14 mouse cellular contexts compared by ENCODE assay signal in genomic region chr10:80837827-80838226, GRCm38 (mm10). TPM values are rescaled to one million over a fixed set of nuclear protein-coding genes. Genes with fewer than 3 reads are reported as not detected.
DNase-seq lines count a peak whose midpoint lies in the region; ATAC-seq lines count a peak whose summit lies in the region.
"Had no signal": no experiment of that assay in that cellular context is flagged by ENCODE, and none has a peak within 500 bp of the region (broad histone marks: within the 10 kb centered on the region; RNA-seq: fewer than 3 reads in every experiment).

No protein-coding gene starts in this region.

- no peaks in the 10 kb centered on the region for H3K36me3 ChIP-seq in hindbrain, embryonic 10.5 days
- 0 out of 2 replicates have a peak, but pooled peaks cover 6% of the 10 kb centered on the region for H3K36me3 ChIP-seq in hindbrain, embryonic 14.5 days (replicated peaks; ENCODE audit: control insufficient read depth, insufficient read depth)

- WGBS in hindbrain, embryonic 10.5 days = 9% methylated on average over 2 of the region's 2 CpGs
- 23% methylated on average over 2 of the region's 2 CpGs for WGBS in hindbrain, embryonic 14.5 days

- H3K4me3 ChIP-seq in hindbrain, embryonic 10.5 days = 0 out of 2 replicates have a peak overlapping the region, but pooled peaks have one; percentile 9
- H3K4me3 ChIP-seq in hindbrain, embryonic 14.5 days (replicated peaks; ENCODE audit: low read length) = no peak overlapping the region
- H3K4me3 ChIP-seq: left cerebral cortex, adult 2 months had no signal

- peaks cover 68% of the 10 kb centered on the region for H3K4me1 ChIP-seq in hindbrain, embryonic 10.5 days (replicated peaks)
- no peaks in the 10 kb centered on the region for H3K4me1 ChIP-seq in hindbrain, embryonic 14.5 days (replicated peaks; ENCODE audit: control insufficient read depth, insufficient read depth, low read length)

- no peak for DNase-seq in hindbrain, embryonic 10.5 days (ENCODE audit: low spot score)
- no peak for DNase-seq in hindbrain, embryonic 14.5 days (ENCODE audit: low spot score)
- peak; percentile 84 for DNase-seq in cerebellum, adult 9-10 months
- peak; percentile 54 to 81 for DNase-seq in heart, adult 18-20 months
- peak; percentile 46 for DNase-seq in heart, postnatal 4 days
- DNase-seq in thymus, adult 18-20 months = no peak
- no peak for DNase-seq in left cerebral cortex, postnatal 4 days
- no peak for DNase-seq in layer of hippocampus, adult 8-10 months (ENCODE audit: low spot score in 2 of 2)
- DNase-seq: liver, postnatal 0 days; thymus, postnatal 4 days had no signal

- H3K27ac ChIP-seq in hindbrain, embryonic 10.5 days = no peak overlapping the region
- no peak overlapping the region for H3K27ac ChIP-seq in hindbrain, embryonic 14.5 days
- H3K27ac ChIP-seq: kidney, postnatal 0 days; left cerebral cortex, adult 2 months had no signal

- H3K9ac ChIP-seq in hindbrain, embryonic 14.5 days = no peak overlapping the region
- H3K9ac ChIP-seq: liver, postnatal 0 days had no signal

- peaks cover 10% of the 10 kb centered on the region; the same call in 1 of the 2 replicates for H3K9me3 ChIP-seq in hindbrain, embryonic 10.5 days
- no peaks in the 10 kb centered on the region for H3K9me3 ChIP-seq in hindbrain, embryonic 14.5 days (ENCODE audit: control insufficient read depth, low read length)

- H3K27me3 ChIP-seq in hindbrain, embryonic 10.5 days (ENCODE audit: insufficient read depth, poor library complexity, severe bottlenecking) = peaks cover 83% of the 10 kb centered on the region
- H3K27me3 ChIP-seq in hindbrain, embryonic 14.5 days (ENCODE audit: control insufficient read depth, insufficient read depth, low read length) = peaks cover 43% of the 10 kb centered on the region

- intact Hi-C loops in left cerebral cortex, postnatal 4 days (cut with DNase I) = no loop called here

- no peak overlapping the region for H3K4me2 ChIP-seq in hindbrain, embryonic 14.5 days (replicated peaks)

- no peak for ATAC-seq in hindbrain, embryonic 14.5 days (ENCODE audit: low FRiP score)
- ATAC-seq: liver, postnatal 0 days had no signal

RNA-seq across cellular contexts. Expression of gene Lingo3, which starts 6.0 kb away (rescaled TPM):
- polyA plus RNA-seq in hindbrain, embryonic 10.5 days (2016; fragmentation: Nextera tagmentation; extraction: Ambion mirVana) = 0.61 and 0.93 TPM in 2 replicates
- polyA plus RNA-seq in hindbrain, embryonic 14.5 days (2014; fragmentation: Nextera tagmentation; extraction: Ambion mirVana) = 9.9 and 14.3 TPM in 2 replicates
- 10 to 100 TPM; 13.5 to 16.6 TPM for total RNA-seq in heart, adult 18-20 months (2021)
- total RNA-seq in heart, postnatal 4 days (2021) = 1 to 10 TPM; 1.8 to 2.5 TPM
- total RNA-seq in left cerebral cortex, postnatal 4 days (2021) = 10 to 100 TPM; 21.4 to 24.6 TPM
- total RNA-seq in layer of hippocampus, adult 8-10 months (2022) = 10 to 100 TPM; 33.4 to 44.0 (median 40.3) TPM
- polyA plus RNA-seq: gonadal fat pad, adult 2 months; liver, postnatal 0 days had no signal

RNA-seq across cellular contexts. Expression of gene Oaz1, which starts 11.4 kb away (rescaled TPM):
- 2,287 and 2,328 TPM in 2 replicates for polyA plus RNA-seq in hindbrain, embryonic 10.5 days (2016; fragmentation: Nextera tagmentation; extraction: Ambion mirVana)
- 1,195 and 1,204 TPM in 2 replicates for polyA plus RNA-seq in hindbrain, embryonic 14.5 days (2014; fragmentation: Nextera tagmentation; extraction: Ambion mirVana)
- 100 to 1,000 TPM; 897 to 934 TPM for total RNA-seq in heart, adult 18-20 months (2021)
- total RNA-seq in heart, postnatal 4 days (2021) = 1,000 to 10,000 TPM; 1,002 to 1,049 TPM
- total RNA-seq in left cerebral cortex, postnatal 4 days (2021) = 100 to 1,000 TPM; 393 to 396 TPM
- total RNA-seq in layer of hippocampus, adult 8-10 months (2022) = 100 to 1,000 TPM; 475 to 520 (median 506) TPM

RNA-seq across cellular contexts. Expression of gene Lsm7, which starts 17.2 kb away (rescaled TPM):
- polyA plus RNA-seq in hindbrain, embryonic 10.5 days (2016; fragmentation: Nextera tagmentation; extraction: Ambion mirVana) = 314 and 327 TPM in 2 replicates
- polyA plus RNA-seq in hindbrain, embryonic 14.5 days (2014; fragmentation: Nextera tagmentation; extraction: Ambion mirVana) = 241 and 287 TPM in 2 replicates
- 10 to 100 TPM; 23.5 to 27.8 TPM for total RNA-seq in heart, adult 18-20 months (2021)
- total RNA-seq in heart, postnatal 4 days (2021) = 10 to 100 TPM; 29.9 to 35.0 TPM
- 10 to 100 TPM; 62.0 to 67.4 TPM for total RNA-seq in left cerebral cortex, postnatal 4 days (2021)
- 10 to 100 TPM; 42.1 to 61.3 (median 57.5) TPM for total RNA-seq in layer of hippocampus, adult 8-10 months (2022)

RNA-seq across cellular contexts. Expression of gene Sppl2b, which starts 17.2 kb away (rescaled TPM):
- 46.3 and 52.9 TPM in 2 replicates for polyA plus RNA-seq in hindbrain, embryonic 10.5 days (2016; fragmentation: Nextera tagmentation; extraction: Ambion mirVana)
- polyA plus RNA-seq in hindbrain, embryonic 14.5 days (2014; fragmentation: Nextera tagmentation; extraction: Ambion mirVana) = 69.3 and 70.3 TPM in 2 replicates
- 10 to 100 TPM; 11.9 to 15.9 TPM for total RNA-seq in heart, adult 18-20 months (2021)
- total RNA-seq in heart, postnatal 4 days (2021) = 10 to 100 TPM; 23.4 to 24.8 TPM
- 10 to 100 TPM; 77.4 to 86.2 TPM for total RNA-seq in left cerebral cortex, postnatal 4 days (2021)
- total RNA-seq in layer of hippocampus, adult 8-10 months (2022) = 10 to 100 TPM; 53.9 to 68.2 (median 59.3) TPM

RNA-seq across cellular contexts. Expression of gene Jsrp1, which starts 24.5 kb away (rescaled TPM):
- polyA plus RNA-seq in hindbrain, embryonic 10.5 days (2016; fragmentation: Nextera tagmentation; extraction: Ambion mirVana) = 0.65 and 0.68 TPM in 2 replicates
- 0.37 and 0.96 TPM in 2 replicates for polyA plus RNA-seq in hindbrain, embryonic 14.5 days (2014; fragmentation: Nextera tagmentation; extraction: Ambion mirVana)
- under 1 TPM; 0.41 to 0.69 TPM for total RNA-seq in heart, adult 18-20 months (2021)
- 1 to 10 TPM in 1 of 2 experiments, under 1 TPM in 1; 0.62 to 1.6 TPM for total RNA-seq in heart, postnatal 4 days (2021)
- under 1 TPM; 0.54 to 0.64 TPM for total RNA-seq in left cerebral cortex, postnatal 4 days (2021)
- 1 to 10 TPM in 3 of 4 experiments, under 1 TPM in 1; 0.91 to 4.7 (median 2.7) TPM for total RNA-seq in layer of hippocampus, adult 8-10 months (2022)
- total RNA-seq: megakaryocyte-erythroid progenitor cell, adult 5-6 weeks had no signal
- polyA plus RNA-seq: liver, postnatal 0 days had no signal

Comparison
In these comparisons a context has a peak if more than half of its experiments do, and no peak if none do; other contexts are left out.
1. RNA of gene Lingo3, which starts 6.0 kb away (total RNA-seq): 33.4 to 44.0 TPM in layer of hippocampus, adult 8-10 months, 21.4 to 24.6 TPM in left cerebral cortex, postnatal 4 days and 13.5 to 16.6 TPM in heart, adult 18-20 months; 1.8 to 2.5 TPM in heart, postnatal 4 days; every median in the first group is over 4 times any median in the second.
2. DNase-seq: peak in cerebellum, adult 9-10 months (single experiment), heart, adult 18-20 months (2 of 2) and heart, postnatal 4 days (single experiment); none in hindbrain, embryonic 10.5 days (single experiment), hindbrain, embryonic 14.5 days (single experiment), thymus, adult 18-20 months (0 of 2), left cerebral cortex, postnatal 4 days (single experiment) and layer of hippocampus, adult 8-10 months (0 of 2).